Mouse (Mus musculus) kidney, adult 2 months (tissue): Measurements from ENCODE around the gene Lrrc45.

ENCODE experiments used
- CTCF ChIP-seq: fragments of 200-500 bp; conservative IDR thresholded peaks from 2 replicates; pipeline ENCODE4 v1.5.1; 2011; ENCODE audit warnings: low read depth, mild to moderate bottlenecking, control low read depth, low read length, moderate library complexity, mixed read lengths; ENCODE audit not compliant: insufficient read depth, insufficient read length
- POLR2A ChIP-seq: fragments of 200-500 bp; IDR thresholded peaks from one replicate; pipeline ENCODE4 v1.6.1; 2011; ENCODE audit warnings: low read depth, low read length, control low read depth

GRCm38 (mm10) chr11:120761811-120762671 is 48.3 kb downstream of the Lrrc45 start:
- TF ChIP-seq POLR2A = no peak
- TF ChIP-seq CTCF = no peak
